ENCODE assay signal across 9 mouse cellular contexts in genomic region chr15:27943486-27944195, GRCm38 (mm10).
DNase-seq lines count a peak whose midpoint lies in the region; ATAC-seq and TF ChIP-seq lines count a peak whose summit lies in the region.
"Had no signal": no experiment of that assay in that cellular context is flagged by ENCODE, and none has a peak within 500 bp of the region (broad histone marks: within the 10 kb centered on the region; RNA-seq: fewer than 3 reads in every experiment).

No protein-coding gene starts in this region.

- DNase-seq in lung, embryonic 14.5 days, result peak; percentile 41
- no peak for DNase-seq in lung, adult 2 months
- DNase-seq in cerebellum, adult 9-11 months, result peak; percentile 93
- DNase-seq in heart, postnatal 10 days, result peak; percentile 57 to 63
- no peak for DNase-seq in thymus, postnatal 0 days (ENCODE audit: low spot score)
- DNase-seq in kidney, postnatal 36 days, result no peak

- H3K36me3 ChIP-seq in lung, embryonic 14.5 days (ENCODE audit: insufficient read depth), result no peaks in the 10 kb centered on the region
- no peaks in the 10 kb centered on the region for H3K36me3 ChIP-seq in midbrain, embryonic 13.5 days

- intact Hi-C loops in heart, postnatal 10 days (cut with DNase I), result loop anchor here (2.0 kb wide), 1 partner anchor 47 kb away; no protein-coding TSS in a partner anchor

- WGBS in lung, embryonic 14.5 days, result 55% methylated on average over 18 of the region's 18 CpGs
- WGBS in lung, adult 2 months, result 55% methylated on average over 18 of the region's 18 CpGs
- WGBS in midbrain, embryonic 13.5 days, result 26% methylated on average over 18 of the region's 18 CpGs

- no peak for TF ChIP-seq CTCF in lung, embryonic 14.5 days (IDR thresholded peaks at IDR 0.05; ENCODE audit: low read depth)
- TF ChIP-seq CTCF in lung, adult 2 months (IDR thresholded peaks at IDR 0.05; ENCODE audit: insufficient read depth, low read length), result no peak

- no peak overlapping the region for H3K9ac ChIP-seq in lung, embryonic 14.5 days
- no peak overlapping the region for H3K9ac ChIP-seq in midbrain, embryonic 13.5 days (replicated peaks)

- no peak for TF ChIP-seq POLR2A in lung, adult 2 months (IDR thresholded peaks at IDR 0.05; ENCODE audit: borderline replicate concordance, extremely low read depth, low read depth, low read length)

- H3K4me2 ChIP-seq in lung, embryonic 14.5 days, result no peak overlapping the region
- peak overlapping the region; percentile 21 for H3K4me2 ChIP-seq in midbrain, embryonic 13.5 days (replicated peaks)

- no peak overlapping the region for H3K27ac ChIP-seq in lung, embryonic 14.5 days (ENCODE audit: low read depth)
- 0 out of 2 replicates have a peak overlapping the region, but pooled peaks have one; percentile 19 for H3K27ac ChIP-seq in midbrain, embryonic 13.5 days

- no peaks in the 10 kb centered on the region for H3K27me3 ChIP-seq in lung, embryonic 14.5 days (ENCODE audit: insufficient read depth, low read length)
- 0 out of 2 replicates have a peak, but pooled peaks cover 10% of the 10 kb centered on the region for H3K27me3 ChIP-seq in midbrain, embryonic 13.5 days

- no peaks in the 10 kb centered on the region for H3K9me3 ChIP-seq in lung, embryonic 14.5 days (ENCODE audit: low read depth, low read length)
- no peaks in the 10 kb centered on the region for H3K9me3 ChIP-seq in midbrain, embryonic 13.5 days
- H3K9me3 ChIP-seq: megakaryocyte, embryonic 14.5 days had no signal

- H3K4me1 ChIP-seq in lung, embryonic 14.5 days (ENCODE audit: insufficient read depth), result peaks cover 3% of the 10 kb centered on the region; the same call in 1 of the 2 replicates
- peaks cover 9% of the 10 kb centered on the region for H3K4me1 ChIP-seq in lung, adult 2 months (ENCODE audit: control insufficient read depth, insufficient read depth, low read length)
- H3K4me1 ChIP-seq in midbrain, embryonic 13.5 days (replicated peaks), result peaks cover 74% of the 10 kb centered on the region

- peak; percentile 62; the same call in 1 of the 2 replicates for ATAC-seq in lung, embryonic 14.5 days (ENCODE audit: insufficient read depth)
- peak; percentile 60 for ATAC-seq in midbrain, embryonic 13.5 days
- ATAC-seq in activated CD4-positive, CD25-positive, alpha-beta regulatory T cell, adult 4 months, result no peak

- H3K4me3 ChIP-seq in lung, embryonic 14.5 days (ENCODE audit: low read depth, low read length), result no peak overlapping the region
- H3K4me3 ChIP-seq in lung, adult 2 months (replicated peaks; ENCODE audit: extremely low read depth, low read depth, low read length), result no peak overlapping the region
- no peak overlapping the region for H3K4me3 ChIP-seq in midbrain, embryonic 13.5 days (replicated peaks)

Comparison
In these comparisons a context has a peak if more than half of its experiments do, and no peak if none do; other contexts are left out.
1. DNase-seq: peak in lung, embryonic 14.5 days (single experiment), cerebellum, adult 9-11 months (single experiment) and heart, postnatal 10 days (2 of 2); none in lung, adult 2 months (single experiment), thymus, postnatal 0 days (single experiment) and kidney, postnatal 36 days (0 of 2).